Mouse (Mus musculus) R1 (cell line): Measurements from ENCODE around the gene Rhox3a.
"Not testable (repeated sequence)": the region's sequence is repeated elsewhere in the genome, so short reads cannot be mapped to it uniquely, and the experiment has no call there.

Experiments
- DNase-seq: peaks from one replicate; pipeline ENCODE4 v3.0.0-alpha.2; 2018; ENCODE audit warnings: low read depth, low spot score

The Rhox3a gene

DNA sequence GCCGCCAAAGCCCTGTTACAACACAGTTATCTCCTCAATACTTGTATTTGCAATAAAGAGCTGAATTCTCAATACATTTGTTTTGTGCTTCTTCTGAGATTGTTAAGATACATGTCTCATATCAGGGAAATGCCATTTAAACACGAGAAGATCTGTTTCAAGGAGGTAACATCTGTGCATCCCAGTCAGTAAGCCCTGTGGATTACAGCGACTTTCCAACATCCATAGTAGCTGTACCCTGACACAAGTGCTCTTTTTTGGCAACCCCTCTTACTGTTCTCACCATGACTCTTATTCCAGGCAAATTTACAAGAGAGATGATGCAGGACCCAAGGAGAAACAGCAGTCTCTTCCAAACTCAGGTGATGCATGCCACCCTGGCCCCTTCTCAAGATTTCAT lies at the start of gene Rhox3a:
Gene Rhox3a (plus strand): TSS at position 301 of the 400 bp plus-strand sequence.
- DNase-seq: not testable (repeated sequence)

DNA sequence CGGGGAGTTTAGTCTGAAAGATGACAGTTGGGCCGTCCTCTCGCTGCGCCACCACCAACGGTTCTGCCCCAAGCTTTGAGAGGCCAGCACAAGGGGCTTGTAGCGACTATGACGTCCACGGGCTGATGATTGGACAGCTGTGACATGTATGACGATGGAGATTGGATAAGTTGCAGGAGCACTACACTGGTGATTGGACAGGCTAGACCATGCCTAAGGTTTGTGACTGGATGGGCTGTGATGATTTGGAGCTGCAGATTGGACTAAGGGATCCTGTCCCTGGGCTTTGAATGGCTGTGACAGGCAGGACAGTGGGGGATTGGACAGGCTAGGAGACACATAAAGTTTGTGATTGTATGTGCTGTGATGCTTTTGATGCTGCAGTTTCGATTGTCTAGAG lies 38.8 kb upstream of the Rhox3a start, which contains the start of gene Gm9:
Gene Gm9 (minus strand): TSS at position 101 of the 400 bp plus-strand sequence.
- peak; percentile 24 for DNase-seq

- not testable (repeated sequence) for DNase-seq
Measured at GRCm38 (mm10) chrX:37222158-37222557, 27.6 kb upstream of the Rhox3a start, which contains the start of gene Rhox1. TSS of gene Rhox1 (minus strand) at chrX:37222258.

- not testable (repeated sequence) for DNase-seq
Measured at GRCm38 (mm10) chrX:37244676-37245075, 5.0 kb upstream of the Rhox3a start, which contains the start of gene Rhox2a. TSS of gene Rhox2a (plus strand) at chrX:37244976.

GRCm38 (mm10) chrX:37265038-37265437 lies 15.3 kb downstream of the Rhox3a start, which contains the start of gene Rhox4a:
TSS of gene Rhox4a (plus strand) at chrX:37265338.
- not testable (repeated sequence) for DNase-seq
